Mouse (Mus musculus) ES-Bruce4 (cell line): ENCODE data around the gene Olfr787.

Experiments used
- CTCF ChIP-seq: IDR thresholded peaks from one replicate; pipeline ENCODE4 v1.8.1; 2011; ENCODE audit warnings: low read depth, low read length
- EP300 ChIP-seq: IDR thresholded peaks from 2 replicates; pipeline ENCODE4 v1.6.1; 2011; ENCODE audit warnings: low read depth, low read length; ENCODE audit not compliant: insufficient read depth
- POLR2A ChIP-seq: IDR thresholded peaks from one replicate; pipeline ENCODE4 v1.8.1; 2011; ENCODE audit warnings: low read length; ENCODE audit not compliant: insufficient read depth

DNA sequence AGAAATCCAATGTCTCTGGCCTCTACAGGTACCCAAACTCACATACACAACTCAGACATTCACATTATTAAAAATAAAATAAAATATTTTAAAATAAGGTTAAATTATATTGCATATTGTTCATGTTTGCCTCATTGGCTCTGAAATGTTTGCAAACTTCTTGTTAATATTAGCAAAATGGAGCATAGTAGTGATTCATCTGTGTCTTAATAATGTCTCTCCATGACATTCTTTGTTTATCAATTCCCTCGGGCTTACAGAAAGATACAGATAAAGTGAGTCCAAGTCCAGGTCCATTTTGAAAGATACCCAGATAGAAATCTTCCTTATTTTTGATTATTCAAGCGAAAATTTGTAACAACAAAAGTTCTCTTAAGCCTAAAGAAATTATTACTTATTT lies 22.8 kb downstream of the Olfr787 start, which contains the start of gene Olfr789:
- TF ChIP-seq CTCF (no peak), EP300 (no peak), POLR2A (no peak)
